Mouse (Mus musculus): ENCODE measurements around the gene Ttc30a2. TPM values are rescaled to one million over a fixed set of nuclear protein-coding genes. Genes with fewer than 3 reads are reported as not detected.

The Ttc30a2 gene
- polyA plus RNA-seq, 1 experiment from 2014 or later, result 0.67 TPM

DNA sequence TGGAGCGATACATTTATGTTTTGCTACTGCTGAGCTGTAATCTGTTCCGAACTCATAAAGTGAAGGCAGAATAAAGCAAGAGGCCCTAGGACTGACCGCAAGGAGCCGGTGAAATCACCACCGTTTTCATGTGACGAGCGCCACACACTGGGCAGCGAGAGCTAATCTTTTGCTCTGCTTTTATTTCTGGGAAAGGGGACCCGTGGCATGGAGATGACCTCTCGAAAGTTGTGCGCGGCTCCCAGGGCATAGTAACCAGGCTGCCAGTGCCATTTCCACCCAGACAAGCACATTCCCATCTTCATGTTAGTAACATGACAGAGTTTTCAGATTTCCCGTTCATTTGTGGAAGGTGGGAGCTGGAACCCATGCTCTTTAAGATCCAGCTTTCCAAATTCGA lies 13.5 kb downstream of the Ttc30a2 start:
- H3K9ac ChIP-seq (ENCODE audit: low read length), result peak overlapping the region; percentile 31
- ATAC-seq (ENCODE audit: insufficient read depth, low FRiP score), result peak; percentile 65
- H3K27ac ChIP-seq (ENCODE audit: low read length), result peak overlapping the region; percentile 41; the same call in 1 of the 2 replicates

DNA sequence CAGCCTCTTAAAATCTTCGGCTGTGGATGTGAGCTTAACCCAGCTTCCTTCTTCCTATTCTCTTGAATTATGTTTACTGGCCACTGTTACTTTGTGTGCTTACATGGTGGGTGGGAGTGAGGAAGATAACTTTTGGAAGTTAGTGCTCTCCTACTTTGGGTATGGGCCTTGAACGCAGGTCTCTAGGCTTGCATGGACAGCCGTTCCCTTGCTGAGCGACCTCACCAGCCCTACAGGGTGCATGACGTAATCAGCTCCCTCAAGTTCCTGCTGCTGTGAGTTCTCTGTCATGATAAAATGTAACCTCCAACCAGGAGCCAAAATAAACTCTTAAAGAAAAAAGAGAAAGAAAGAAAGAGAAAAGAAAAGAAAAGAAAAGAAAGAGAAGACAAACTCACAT lies 13.9 kb downstream of the Ttc30a2 start:
- H3K4me3 ChIP-seq (replicated peaks; ENCODE audit: low read length), result peak overlapping the region; percentile 22; the same call in 1 of the 2 replicates
- H3K9ac ChIP-seq (ENCODE audit: low read length), result no peak overlapping the region
- H3K36me3 ChIP-seq (ENCODE audit: control insufficient read depth, insufficient read depth, low read length), result no peaks in the 10 kb centered on the region
- H3K4me2 ChIP-seq (ENCODE audit: low read depth, low read length), result peak overlapping the region; percentile 58
- peaks cover 33% of the 10 kb centered on the region for H3K4me1 ChIP-seq (ENCODE audit: control insufficient read depth, insufficient read depth, low read length)
- 0 out of 2 replicates have a peak overlapping the region, but pooled peaks have one; percentile 41 for H3K27ac ChIP-seq (ENCODE audit: low read length)
- WGBS, result 60% methylated on average over 5 of the region's 5 CpGs
- ATAC-seq (ENCODE audit: insufficient read depth, low FRiP score), result no peak
- H3K27me3 ChIP-seq (ENCODE audit: control insufficient read depth, insufficient read depth, low read length), result no peaks in the 10 kb centered on the region
- H3K9me3 ChIP-seq (replicated peaks; ENCODE audit: control insufficient read depth, low read length), result no peaks in the 10 kb centered on the region

More for the DNA sequence above, 13.5 kb downstream of the Ttc30a2 start:
- WGBS, result 12% methylated on average over 14 of the region's 14 CpGs
- Histone ChIP-seq H3K4me3 (replicated peaks; ENCODE audit: low read length) (peak overlapping the region; percentile 22), H3K36me3 (ENCODE audit: control insufficient read depth, insufficient read depth, low read length) (no peaks in the 10 kb centered on the region), H3K4me1 (ENCODE audit: control insufficient read depth, insufficient read depth, low read length) (peaks cover 30% of the 10 kb centered on the region), H3K4me2 (ENCODE audit: low read depth, low read length) (peak overlapping the region; percentile 58), H3K9me3 (replicated peaks; ENCODE audit: control insufficient read depth, low read length) (no peaks in the 10 kb centered on the region), H3K27me3 (ENCODE audit: control insufficient read depth, insufficient read depth, low read length) (no peaks in the 10 kb centered on the region)

DNA sequence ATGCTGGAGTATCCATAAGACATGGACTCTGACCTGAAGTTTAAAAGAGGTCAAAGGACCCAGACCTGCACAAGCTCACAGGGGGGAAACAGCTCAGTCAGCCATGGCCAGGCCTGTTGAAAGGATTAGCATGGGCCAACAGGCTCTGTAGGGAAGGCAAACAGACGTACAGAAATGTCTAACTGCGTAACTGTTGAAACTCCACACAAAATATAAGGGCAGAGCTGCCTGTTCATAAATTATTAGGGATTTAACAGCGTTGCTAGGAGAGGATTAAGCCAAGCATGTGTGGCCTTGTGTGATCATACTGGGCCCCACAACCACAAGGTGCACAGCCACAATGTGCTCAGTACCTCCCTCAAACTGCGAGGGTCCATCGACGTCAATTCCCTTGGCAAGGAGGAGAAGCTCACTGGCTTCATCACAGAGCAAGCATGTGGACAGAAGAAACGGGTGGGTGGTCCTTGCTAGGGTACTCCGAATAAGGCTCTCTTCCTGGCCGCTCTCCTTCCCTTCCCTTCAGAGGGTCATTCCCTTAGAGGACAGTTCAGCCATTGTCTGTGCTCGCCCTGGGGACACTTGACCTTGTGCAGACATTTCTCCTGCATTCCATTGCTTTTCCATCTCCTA lies 14.6 kb downstream of the Ttc30a2 start:
- Histone ChIP-seq H3K27ac (ENCODE audit: low read length) (no peak overlapping the region), H3K9me3 (replicated peaks; ENCODE audit: control insufficient read depth, low read length) (no peaks in the 10 kb centered on the region), H3K4me2 (ENCODE audit: low read depth, low read length) (no peak overlapping the region), H3K9ac (ENCODE audit: low read length) (no peak overlapping the region), H3K27me3 (ENCODE audit: control insufficient read depth, insufficient read depth, low read length) (no peaks in the 10 kb centered on the region), H3K36me3 (ENCODE audit: control insufficient read depth, insufficient read depth, low read length) (no peaks in the 10 kb centered on the region), H3K4me1 (ENCODE audit: control insufficient read depth, insufficient read depth, low read length) (peaks cover 33% of the 10 kb centered on the region), H3K4me3 (replicated peaks; ENCODE audit: low read length) (no peak overlapping the region)
- ATAC-seq (ENCODE audit: insufficient read depth, low FRiP score), result no peak
- 70% methylated on average over 10 of the region's 10 CpGs for WGBS

DNA sequence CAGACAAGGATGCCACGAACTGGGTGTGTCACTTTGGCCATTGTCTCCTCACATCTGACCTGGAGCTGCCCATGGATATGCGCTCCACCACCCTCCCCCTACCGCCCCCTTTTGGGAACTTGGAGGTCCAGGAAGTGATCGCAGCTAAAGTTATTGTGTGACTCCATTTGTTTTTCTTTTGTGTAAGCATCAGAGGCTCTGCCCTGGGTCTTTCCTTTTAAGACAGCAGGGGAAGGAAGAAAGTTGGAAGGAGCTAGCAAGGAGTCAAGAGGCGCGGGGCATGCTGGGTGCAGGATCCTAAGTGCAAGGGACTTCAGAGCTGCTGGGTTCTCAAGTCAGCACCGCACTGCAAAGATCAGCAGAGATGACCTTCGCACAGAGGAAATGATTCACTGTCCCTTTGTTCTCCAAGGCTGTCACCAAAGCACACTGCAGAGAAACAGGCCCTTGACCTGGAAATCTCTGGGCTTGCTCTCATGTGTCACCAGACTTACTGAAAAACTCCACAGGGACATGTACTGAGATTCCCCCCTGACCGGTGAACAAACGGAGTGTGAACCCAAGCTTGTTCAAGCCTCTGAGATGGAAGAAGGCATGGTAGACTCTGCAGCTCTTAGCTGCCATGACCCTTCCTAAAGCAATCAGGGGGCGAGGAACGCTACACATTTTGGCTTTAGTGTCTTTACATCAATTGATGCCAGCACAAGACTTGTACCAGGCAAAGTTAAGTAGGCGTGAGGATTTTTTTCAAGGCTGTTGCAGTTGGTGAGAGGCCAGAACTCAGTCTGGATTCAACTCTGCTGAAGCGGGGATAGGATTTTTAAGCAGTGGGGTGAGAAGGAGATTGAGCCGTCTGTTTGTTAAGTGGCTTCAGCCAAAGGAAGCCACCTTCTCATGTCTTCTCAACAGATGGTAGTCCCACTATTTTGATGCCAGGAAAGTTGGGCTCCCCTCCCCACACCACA lies 17.3 kb downstream of the Ttc30a2 start:
- H3K4me3 ChIP-seq (replicated peaks; ENCODE audit: low read length), result no peak overlapping the region
- peak overlapping the region; percentile 72 for H3K27ac ChIP-seq (ENCODE audit: low read length)
- 0 out of 2 replicates have a peak, but pooled peaks have one; percentile 34 for ATAC-seq (ENCODE audit: insufficient read depth, low FRiP score)
- peak overlapping the region; percentile 40; the same call in 1 of the 2 replicates for H3K4me2 ChIP-seq (ENCODE audit: low read depth, low read length)
- peaks cover 33% of the 10 kb centered on the region for H3K4me1 ChIP-seq (ENCODE audit: control insufficient read depth, insufficient read depth, low read length)
- H3K27me3 ChIP-seq (ENCODE audit: control insufficient read depth, insufficient read depth, low read length), result no peaks in the 10 kb centered on the region
- H3K9me3 ChIP-seq (replicated peaks; ENCODE audit: control insufficient read depth, low read length), result no peaks in the 10 kb centered on the region
- WGBS, result 61% methylated on average over 15 of the region's 15 CpGs
- peak overlapping the region; percentile 58 for H3K9ac ChIP-seq (ENCODE audit: low read length)
- no peaks in the 10 kb centered on the region for H3K36me3 ChIP-seq (ENCODE audit: control insufficient read depth, insufficient read depth, low read length)

DNA sequence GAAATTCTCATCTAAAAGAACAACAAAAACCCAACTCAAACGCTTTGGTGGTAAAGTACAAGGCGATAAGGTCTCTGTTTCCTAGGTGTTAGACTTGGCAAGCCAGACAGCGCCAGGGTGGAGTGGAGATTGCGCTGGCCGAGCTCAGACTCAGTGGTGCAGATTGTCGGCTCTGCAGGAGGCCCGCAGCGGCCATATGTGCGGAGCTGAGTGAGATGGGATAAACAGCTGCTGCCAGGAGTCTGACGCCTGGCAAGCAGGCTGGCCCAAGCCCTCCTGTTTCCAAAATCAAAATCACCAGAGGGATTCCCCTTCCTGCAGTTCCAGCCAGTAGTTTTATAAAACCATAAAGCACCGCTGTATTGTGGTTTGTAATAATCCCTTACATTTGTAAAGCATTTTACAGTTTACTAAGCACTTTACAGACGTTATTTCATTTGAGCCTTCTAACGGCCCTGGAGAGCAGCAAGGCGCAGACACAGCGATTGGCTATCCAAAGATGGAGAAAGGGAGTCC lies 18.1 kb downstream of the Ttc30a2 start:
- Histone ChIP-seq H3K4me1 (ENCODE audit: control insufficient read depth, insufficient read depth, low read length) (peaks cover 32% of the 10 kb centered on the region), H3K9me3 (replicated peaks; ENCODE audit: control insufficient read depth, low read length) (no peaks in the 10 kb centered on the region), H3K36me3 (ENCODE audit: control insufficient read depth, insufficient read depth, low read length) (no peaks in the 10 kb centered on the region), H3K9ac (ENCODE audit: low read length) (peak overlapping the region; percentile 58), H3K27ac (ENCODE audit: low read length) (peak overlapping the region; percentile 72), H3K4me3 (replicated peaks; ENCODE audit: low read length) (peak overlapping the region; percentile 9; the same call in 1 of the 2 replicates), H3K4me2 (ENCODE audit: low read depth, low read length) (peak overlapping the region; percentile 40), H3K27me3 (ENCODE audit: control insufficient read depth, insufficient read depth, low read length) (no peaks in the 10 kb centered on the region)
- 18% methylated on average over 15 of the region's 15 CpGs for whole genome bisulfite sequencing
- ATAC-seq (ENCODE audit: insufficient read depth, low FRiP score), result no peak

DNA sequence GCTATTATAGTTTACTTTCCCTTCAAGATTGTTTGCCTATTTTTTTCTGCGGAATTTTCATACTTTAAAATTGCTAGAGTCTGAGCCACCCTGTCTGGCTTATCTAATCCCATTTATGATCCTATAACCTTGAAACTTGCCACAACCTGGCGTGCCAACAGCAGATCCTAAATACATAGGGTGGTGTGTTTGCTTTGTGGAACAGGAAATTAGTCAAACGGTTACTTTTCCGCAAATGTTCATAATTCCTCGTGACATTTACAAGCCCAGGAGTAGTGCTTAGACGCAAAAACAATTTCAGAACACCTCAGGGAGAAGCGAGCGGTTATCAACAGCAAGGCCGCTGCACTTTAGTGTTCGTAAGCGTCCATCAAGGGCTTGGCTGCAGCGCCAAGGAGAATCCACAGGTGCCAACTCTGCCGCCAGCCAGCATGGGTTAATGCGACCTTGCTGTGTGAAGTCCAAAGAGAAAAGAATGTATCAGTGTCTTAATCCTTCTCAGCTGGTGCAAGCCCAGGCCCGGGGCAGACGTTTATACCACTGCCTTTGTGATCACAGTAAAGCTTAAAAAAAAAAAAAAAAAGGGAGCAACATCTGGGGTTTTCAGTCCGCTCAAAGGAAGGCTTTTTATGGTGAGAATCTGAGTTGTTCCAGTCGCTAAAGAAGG lies 18.7 kb downstream of the Ttc30a2 start:
- Histone ChIP-seq H3K4me3 (replicated peaks; ENCODE audit: low read length) (peak overlapping the region; percentile 9; the same call in 1 of the 2 replicates), H3K4me2 (ENCODE audit: low read depth, low read length) (peak overlapping the region; percentile 40; the same call in 1 of the 2 replicates), H3K36me3 (ENCODE audit: control insufficient read depth, insufficient read depth, low read length) (no peaks in the 10 kb centered on the region), H3K9me3 (replicated peaks; ENCODE audit: control insufficient read depth, low read length) (no peaks in the 10 kb centered on the region), H3K9ac (ENCODE audit: low read length) (peak overlapping the region; percentile 58; the same call in 1 of the 2 replicates), H3K27ac (ENCODE audit: low read length) (peak overlapping the region; percentile 72), H3K4me1 (ENCODE audit: control insufficient read depth, insufficient read depth, low read length) (peaks cover 26% of the 10 kb centered on the region), H3K27me3 (ENCODE audit: control insufficient read depth, insufficient read depth, low read length) (no peaks in the 10 kb centered on the region)
- no peak for ATAC-seq (ENCODE audit: insufficient read depth, low FRiP score)
- WGBS, result 25% methylated on average over 18 of the region's 18 CpGs

DNA sequence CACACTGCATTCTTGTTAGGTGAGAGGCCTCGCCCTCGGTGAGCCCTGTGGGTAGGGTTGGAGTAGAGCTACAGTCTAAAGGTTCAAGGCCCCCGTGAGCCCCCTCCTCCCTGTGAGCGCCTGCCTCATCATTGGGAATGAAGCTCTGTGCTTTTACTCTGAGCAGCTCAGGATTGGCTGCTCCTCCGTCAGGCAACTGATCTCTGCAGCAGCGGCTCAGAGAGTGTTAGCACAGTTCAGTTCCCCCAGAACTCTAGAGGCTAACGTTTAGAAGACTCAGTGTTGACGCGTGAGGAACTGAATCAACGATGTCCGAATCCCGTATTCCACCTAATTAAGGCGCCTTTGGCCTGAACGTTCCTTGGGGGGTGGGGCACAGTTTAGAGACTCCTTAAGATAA lies 22.3 kb downstream of the Ttc30a2 start:
- Histone ChIP-seq H3K4me2 (ENCODE audit: low read depth, low read length) (no peak overlapping the region), H3K36me3 (ENCODE audit: control insufficient read depth, insufficient read depth, low read length) (no peaks in the 10 kb centered on the region), H3K27ac (ENCODE audit: low read length) (no peak overlapping the region), H3K4me3 (replicated peaks; ENCODE audit: low read length) (no peak overlapping the region), H3K9ac (ENCODE audit: low read length) (no peak overlapping the region), H3K27me3 (ENCODE audit: control insufficient read depth, insufficient read depth, low read length) (no peaks in the 10 kb centered on the region), H3K9me3 (replicated peaks; ENCODE audit: control insufficient read depth, low read length) (no peaks in the 10 kb centered on the region), H3K4me1 (ENCODE audit: control insufficient read depth, insufficient read depth, low read length) (peaks cover 14% of the 10 kb centered on the region)
- whole genome bisulfite sequencing, result 46% methylated on average over 14 of the region's 14 CpGs
- ATAC-seq (ENCODE audit: insufficient read depth, low FRiP score), result peak; percentile 12; the same call in 1 of the 2 replicates

DNA sequence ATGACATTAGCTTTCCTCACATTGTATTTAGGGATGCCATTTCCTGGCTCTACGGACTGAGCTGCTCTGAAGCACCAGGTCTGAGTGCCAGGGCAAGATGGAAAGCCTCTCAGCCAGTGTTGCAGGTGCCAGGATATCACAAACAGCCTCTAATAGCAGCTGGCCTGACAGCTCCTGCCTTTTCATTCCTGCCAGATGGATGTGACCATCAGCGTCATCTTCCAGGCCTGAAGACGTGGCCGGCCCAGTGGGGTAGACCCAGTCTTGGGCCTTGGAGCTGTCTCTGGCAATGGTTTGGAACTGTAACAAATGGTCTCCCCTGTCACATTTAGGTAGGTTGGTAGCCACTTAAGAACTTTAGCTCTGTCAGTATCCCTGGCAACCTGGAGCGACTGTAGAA lies 24.6 kb downstream of the Ttc30a2 start:
- no peaks in the 10 kb centered on the region for H3K4me1 ChIP-seq (ENCODE audit: control insufficient read depth, insufficient read depth, low read length)
- H3K27ac ChIP-seq (ENCODE audit: low read length), result no peak overlapping the region
- ATAC-seq (ENCODE audit: insufficient read depth, low FRiP score), result no peak
- H3K36me3 ChIP-seq (ENCODE audit: control insufficient read depth, insufficient read depth, low read length), result no peaks in the 10 kb centered on the region
- WGBS, result 88% methylated on average over 5 of the region's 5 CpGs
- H3K27me3 ChIP-seq (ENCODE audit: control insufficient read depth, insufficient read depth, low read length), result no peaks in the 10 kb centered on the region
- no peaks in the 10 kb centered on the region for H3K9me3 ChIP-seq (replicated peaks; ENCODE audit: control insufficient read depth, low read length)
- H3K4me2 ChIP-seq (ENCODE audit: low read depth, low read length), result no peak overlapping the region
- H3K4me3 ChIP-seq (replicated peaks; ENCODE audit: low read length), result no peak overlapping the region
- H3K9ac ChIP-seq (ENCODE audit: low read length), result no peak overlapping the region

All from stomach, embryonic 16.5 days (tissue).